Mouse (Mus musculus) heart, embryonic 14.5 days (tissue): ENCODE measurements around the gene Parvb. TPM values are rescaled to one million over a fixed set of nuclear protein-coding genes. Genes with fewer than 3 reads are reported as not detected.

Experiments used
- ATAC-seq: fragments of 200-750 bp; cut with Nextera tagmentation; 2 replicates; pipeline ENCODE4 v1.8.0; 2017; ENCODE audit warnings: low read depth, moderate TSS enrichment; ENCODE audit not compliant: insufficient number of reproducible peaks, insufficient read depth, low FRiP score
- H3K27ac ChIP-seq, 2 experiments: fragments of 200-500 bp in 1 of 2; fragments of 300-500 bp in 1 of 2; sonication (generic) in 1 of 2; replicated peaks in 1 of 2; 2 replicates each; pipeline ENCODE4 v1.5.1; 2012 to 2014; ENCODE audit warnings: low read depth in 2 of 2, low read length in 2 of 2, control low read depth in 1 of 2, mild to moderate bottlenecking in 1 of 2, mixed read lengths in 1 of 2; ENCODE audit not compliant: control insufficient read depth in 1 of 2, insufficient read depth in 1 of 2
- H3K27me3 ChIP-seq: fragments of 300-500 bp; sonication (generic); 2 replicates; pipeline ENCODE4 v1.6.1; 2014; ENCODE audit warnings: mild to moderate bottlenecking, low read length, control low read depth; ENCODE audit not compliant: control insufficient read depth, insufficient read depth
- H3K36me3 ChIP-seq: fragments of 300-500 bp; sonication (generic); 2 replicates; pipeline ENCODE4 v1.6.1; 2014; ENCODE audit warnings: mild to moderate bottlenecking, control low read depth, low read length, mixed read lengths; ENCODE audit not compliant: control insufficient read depth, insufficient read depth
- H3K4me1 ChIP-seq, 2 experiments: fragments of 200-500 bp in 1 of 2; fragments of 300-500 bp in 1 of 2; sonication (generic) in 1 of 2; 2 replicates each; pipeline ENCODE4 v1.6.1; 2012 to 2014; ENCODE audit warnings: low read length in 2 of 2, control low read depth in 1 of 2, mixed read lengths in 1 of 2; ENCODE audit not compliant: control insufficient read depth in 2 of 2, insufficient read depth in 2 of 2
- H3K4me2 ChIP-seq: fragments of 300-500 bp; sonication (generic); 2 replicates; pipeline ENCODE4 v1.6.1; 2014; ENCODE audit warnings: mild to moderate bottlenecking, low read length
- H3K4me3 ChIP-seq, 2 experiments: fragments of 200-500 bp in 1 of 2; fragments of 300-500 bp in 1 of 2; sonication (generic) in 1 of 2; 2 replicates each; pipeline ENCODE4 v1.5.1; 2012 to 2014; ENCODE audit warnings: low read length in 2 of 2, mild to moderate bottlenecking in 2 of 2, control low read depth in 1 of 2, low read depth in 1 of 2, moderate library complexity in 1 of 2; ENCODE audit not compliant: control insufficient read depth in 1 of 2, insufficient read depth in 1 of 2
- H3K9ac ChIP-seq: fragments of 300-500 bp; sonication (generic); 2 replicates; pipeline ENCODE4 v1.6.1; 2014; ENCODE audit warnings: mild to moderate bottlenecking, low read length
- H3K9me3 ChIP-seq: fragments of 300-500 bp; sonication (generic); 2 replicates; pipeline ENCODE4 v1.6.1; 2016; ENCODE audit warnings: low read length, control low read depth; ENCODE audit not compliant: control insufficient read depth
- WGBS: fragments of 180-500 bp; shearing (Covaris S2); extraction: QIAGEN DNeasy Blood & Tissue Kit; methylation state at CpG from one replicate; pipeline ENCODE4 v1.1.7; 2014; 5-methylcytosine and 5-hydroxymethylcytosine counted together
- polyA plus RNA-seq: library from polyadenylated mRNA; unstranded; fragments of >200 nt; fragmentation: Nextera tagmentation; extraction: Ambion mirVana; gene quantifications from 2 replicates; pipeline ENCODE4 v1.2.1, GENCODE M21; 2014

Gene Parvb
- polyA plus RNA-seq, 1 experiment from 2014 or later: 18.5 TPM

GRCm38 (mm10) chr15:84349915-84350738 lies 118.3 kb downstream of the Parvb start:
- Histone ChIP-seq H3K4me2 (no peak overlapping the region), H3K27ac (no peak overlapping the region), H3K4me1 (peaks cover 5 to 7% of the 10 kb centered on the region in 2 experiments; a peak in 3 of 4 replicates), H3K36me3 (no peaks in the 10 kb centered on the region), H3K9ac (no peak overlapping the region), H3K27me3 (no peaks in the 10 kb centered on the region), H3K9me3 (peaks cover 6% of the 10 kb centered on the region), H3K4me3 (no peak overlapping the region)
- ATAC-seq: no peak
- 52% methylated on average over 14 of the region's 14 CpGs for WGBS

- Histone ChIP-seq H3K27ac (no peak overlapping the region), H3K36me3 (no peaks in the 10 kb centered on the region), H3K4me3 (no peak overlapping the region), H3K9ac (no peak overlapping the region), H3K4me2 (no peak overlapping the region), H3K9me3 (peaks cover 6% of the 10 kb centered on the region), H3K4me1 (peaks cover 5 to 7% of the 10 kb centered on the region in 2 experiments; a peak in 3 of 4 replicates), H3K27me3 (no peaks in the 10 kb centered on the region)
- WGBS: 77% methylated on average over 7 of the region's 7 CpGs
- no peak for ATAC-seq
Measured at GRCm38 (mm10) chr15:84351342-84351741, 119.5 kb downstream of the Parvb start.

- H3K4me3 ChIP-seq: no peak overlapping the region
- H3K9ac ChIP-seq: no peak overlapping the region
- no peak overlapping the region for H3K4me2 ChIP-seq
- no peaks in the 10 kb centered on the region for H3K27me3 ChIP-seq
- 47% methylated on average over 21 of the region's 21 CpGs for WGBS
- peaks cover 6% of the 10 kb centered on the region for H3K9me3 ChIP-seq
- no peak overlapping the region for H3K27ac ChIP-seq
- no peaks in the 10 kb centered on the region for H3K36me3 ChIP-seq
- no peak for ATAC-seq
- H3K4me1 ChIP-seq: peaks cover 5 to 7% of the 10 kb centered on the region in 2 experiments; a peak in 3 of 4 replicates
Measured at GRCm38 (mm10) chr15:84351915-84352844, 120.3 kb downstream of the Parvb start.

GRCm38 (mm10) chr15:84355081-84355480 lies 123.2 kb downstream of the Parvb start:
- no peak overlapping the region for H3K9ac ChIP-seq
- no peak for ATAC-seq
- H3K4me2 ChIP-seq: no peak overlapping the region
- H3K27ac ChIP-seq: no peak overlapping the region
- H3K9me3 ChIP-seq: no peaks in the 10 kb centered on the region
- no peak overlapping the region for H3K4me3 ChIP-seq
- H3K27me3 ChIP-seq: no peaks in the 10 kb centered on the region
- H3K36me3 ChIP-seq: no peaks in the 10 kb centered on the region
- WGBS: 70% methylated on average over 5 of the region's 5 CpGs
- H3K4me1 ChIP-seq: peaks cover 5 to 7% of the 10 kb centered on the region in 2 experiments; a peak in 3 of 4 replicates

GRCm38 (mm10) chr15:84364746-84365145 lies 132.9 kb downstream of the Parvb start:
- Histone ChIP-seq H3K4me3 (no peak overlapping the region), H3K9me3 (no peaks in the 10 kb centered on the region; the same call in 1 of the 2 replicates), H3K36me3 (no peaks in the 10 kb centered on the region), H3K4me1 (peaks cover 8 to 10% of the 10 kb centered on the region in 2 experiments; a peak in 2 of 4 replicates), H3K9ac (no peak overlapping the region), H3K4me2 (no peak overlapping the region), H3K27me3 (no peaks in the 10 kb centered on the region), H3K27ac (no peak overlapping the region)
- no peak for ATAC-seq
- WGBS: 93% methylated on average over 3 of the region's 3 CpGs

Other genes starting within 250 kb of the Parvb start
- 0.18 TPM in 1 of 2 replicates, not detected in the other for gene Efcab6, start 166.7 kb upstream of the Parvb start, polyA plus RNA-seq
- gene Sult4a1, start 126.3 kb upstream of the Parvb start, polyA plus RNA-seq: 0.18 and 0.23 TPM in 2 replicates
- not detected in 2 replicates for gene Pnpla5, start 108.9 kb upstream of the Parvb start, polyA plus RNA-seq
- 0.50 and 0.61 TPM in 2 replicates for gene Pnpla3, start 64.2 kb upstream of the Parvb start, polyA plus RNA-seq
- gene Samm50, start 39.8 kb upstream of the Parvb start, polyA plus RNA-seq: 85.2 and 88.2 TPM in 2 replicates
- gene Parvg, start 92.0 kb downstream of the Parvb start, polyA plus RNA-seq: 0.80 and 1.1 TPM in 2 replicates
- gene Shisal1, start 215.1 kb downstream of the Parvb start, polyA plus RNA-seq: 0.61 and 0.91 TPM in 2 replicates